Mouse (Mus musculus) kidney, postnatal 10 days (tissue): ENCODE data around the gene Rsad1.
A peak's percentile ranks its signal among the peaks of the same experiment; 100 is the strongest.

ENCODE experiments used
- DNase-seq: peaks from one replicate; pipeline ENCODE4 v3.0.0; 2021; ENCODE audit warnings: mixed read lengths

Rsad1 gene

DNA sequence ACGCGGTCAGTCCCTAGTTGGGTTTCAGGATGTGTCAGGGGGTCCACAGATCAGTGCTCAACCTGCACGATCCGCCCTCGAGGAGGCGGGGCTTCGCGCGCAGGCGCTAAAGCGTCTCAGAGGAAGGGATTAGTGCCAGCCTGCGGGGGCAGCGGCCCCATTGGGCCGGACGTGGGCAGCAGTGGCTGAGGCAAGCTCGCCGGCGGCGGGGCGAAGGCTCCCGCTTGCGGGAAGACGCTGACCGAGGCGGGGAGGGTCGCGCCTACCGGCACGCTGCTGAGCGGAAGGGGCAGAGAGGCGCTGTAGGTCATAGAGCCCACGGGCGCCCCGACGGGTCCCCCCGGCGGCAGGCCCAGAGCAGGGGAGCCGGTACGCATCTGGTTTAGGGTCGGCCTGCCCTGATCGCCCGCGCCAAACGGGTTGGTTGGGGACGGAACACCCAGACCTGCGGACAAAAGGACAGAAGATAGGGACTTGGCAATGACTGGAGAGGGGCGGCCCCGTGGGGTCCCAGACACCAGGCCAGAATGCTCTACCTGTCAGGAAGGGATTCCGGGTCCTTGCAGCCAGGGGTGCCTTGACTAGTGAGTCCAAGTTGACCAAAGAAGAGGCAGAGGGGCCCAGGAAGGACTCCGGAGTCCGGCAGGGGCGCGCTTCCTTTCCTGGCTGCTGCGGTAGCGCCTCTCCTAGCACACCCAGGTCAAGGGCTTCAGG is 57.9 kb downstream of the Rsad1 start:
- DNase-seq = peak; percentile 75
